Mouse (Mus musculus) bone marrow macrophage, adult 2 months (primary cell): ENCODE results near the gene Nup205. TPM values are rescaled to one million over a fixed set of nuclear protein-coding genes. Genes with fewer than 3 reads are reported as not detected.
A peak's percentile ranks its signal among the peaks of the same experiment; 100 is the strongest.
"Not testable (repeated sequence)": the region's sequence is repeated elsewhere in the genome, so short reads cannot be mapped to it uniquely, and the experiment has no call there.

ENCODE experiments used
- H3K27ac ChIP-seq: 2 replicates; pipeline ENCODE4 v1.5.1; 2012; ENCODE audit warnings: low read depth, low read length; ENCODE audit not compliant: insufficient read depth
- H3K4me1 ChIP-seq: 2 replicates; pipeline ENCODE4 v1.6.1; 2012; ENCODE audit warnings: low read length; ENCODE audit not compliant: control insufficient read depth, insufficient read depth
- H3K4me3 ChIP-seq: 2 replicates; pipeline ENCODE4 v1.5.1; 2012; ENCODE audit warnings: mild to moderate bottlenecking, low read length, moderate library complexity; ENCODE audit not compliant: insufficient read depth
- CTCF ChIP-seq: IDR thresholded peaks from 2 replicates; pipeline ENCODE4 v1.5.1; 2012; ENCODE audit warnings: low read depth, mild to moderate bottlenecking, low read length, moderate library complexity
- POLR2A ChIP-seq: IDR thresholded peaks from 2 replicates; pipeline ENCODE4 v1.6.1; 2012; ENCODE audit warnings: mild to moderate bottlenecking, low read depth, low read length, borderline replicate concordance
- polyA plus RNA-seq: library from polyadenylated mRNA; stranded (reverse); fragments of >200 nt; gene quantifications from 2 replicates; pipeline ENCODE4 v1.2.4, GENCODE M21; 2012; ENCODE audit not compliant: missing spikeins, insufficient read depth, insufficient read length

Gene Nup205
- polyA plus RNA-seq, 1 experiment, result 22.6 TPM

GRCm38 (mm10) chr6:35173181-35173580, 4.0 kb upstream of the Nup205 start:
- Histone ChIP-seq H3K4me1 (peaks cover 15% of the 10 kb centered on the region), H3K27ac (no peak overlapping the region), H3K4me3 (no peak overlapping the region)
- TF ChIP-seq POLR2A (no peak), CTCF (no peak)

DNA sequence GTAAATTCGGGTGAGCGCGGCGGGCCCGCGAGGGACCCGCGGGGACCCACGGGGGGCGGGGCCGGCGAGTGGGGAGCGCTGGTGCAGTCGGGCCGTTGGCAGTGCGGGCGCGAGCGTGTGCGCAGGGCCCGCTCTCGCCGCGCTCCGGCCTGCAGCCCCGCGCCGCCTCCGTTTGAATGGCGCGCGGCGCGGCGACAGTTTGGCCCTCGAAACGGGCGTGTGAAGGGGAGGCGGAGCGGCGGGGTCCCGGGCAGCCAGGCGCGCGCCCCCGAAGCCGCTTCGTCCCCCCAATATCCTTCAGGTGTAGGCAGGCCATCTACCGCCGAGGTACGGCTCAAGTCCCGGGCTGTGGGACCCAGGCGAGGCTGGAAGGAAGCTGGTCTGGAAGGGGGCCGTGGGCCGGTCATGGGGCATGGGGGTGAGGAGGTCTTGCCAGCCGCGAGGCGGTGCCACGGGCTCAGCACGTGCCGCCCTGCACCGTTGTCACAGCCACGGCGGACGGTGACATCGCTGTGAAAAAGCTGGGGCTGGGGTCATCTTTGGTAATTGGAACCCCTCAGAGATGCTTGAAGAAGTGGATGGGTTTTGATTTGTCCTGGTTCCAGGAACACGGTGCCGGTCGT, 540 bp downstream of the Nup205 start:
- Histone ChIP-seq H3K4me3 (peak overlapping the region; percentile 98), H3K27ac (peak overlapping the region; percentile 97), H3K4me1 (0 out of 2 replicates have a peak, but pooled peaks cover 2% of the 10 kb centered on the region)
- no peak for TF ChIP-seq POLR2A
- TF ChIP-seq CTCF, result no peak

GRCm38 (mm10) chr6:35179299-35179698, 2.1 kb downstream of the Nup205 start:
- not testable (repeated sequence) for H3K4me1 ChIP-seq, H3K4me3 ChIP-seq, H3K27ac ChIP-seq

DNA sequence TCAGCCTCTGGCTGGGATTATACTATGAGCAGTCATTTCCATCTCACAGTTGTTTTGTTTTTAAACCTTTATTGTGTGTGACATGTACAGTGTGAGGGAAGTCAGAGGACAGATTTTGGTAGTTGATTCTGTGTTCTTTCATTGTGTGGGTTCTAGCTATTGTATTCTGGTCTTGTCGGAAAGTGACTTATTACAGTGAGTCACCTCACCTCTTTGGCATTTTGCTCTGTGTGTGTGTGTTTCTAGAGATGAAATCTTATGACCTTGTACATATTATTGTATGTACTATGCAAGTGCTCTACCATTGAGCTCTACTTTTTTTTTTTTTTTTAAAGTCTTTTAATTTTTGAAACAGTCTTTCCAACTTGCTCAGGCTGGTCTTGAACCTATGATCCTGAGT, 7.6 kb downstream of the Nup205 start:
- TF ChIP-seq CTCF (no peak), POLR2A (no peak)
- Histone ChIP-seq H3K4me3 (no peak overlapping the region), H3K27ac (no peak overlapping the region), H3K4me1 (0 out of 2 replicates have a peak, but pooled peaks cover 5% of the 10 kb centered on the region)

DNA sequence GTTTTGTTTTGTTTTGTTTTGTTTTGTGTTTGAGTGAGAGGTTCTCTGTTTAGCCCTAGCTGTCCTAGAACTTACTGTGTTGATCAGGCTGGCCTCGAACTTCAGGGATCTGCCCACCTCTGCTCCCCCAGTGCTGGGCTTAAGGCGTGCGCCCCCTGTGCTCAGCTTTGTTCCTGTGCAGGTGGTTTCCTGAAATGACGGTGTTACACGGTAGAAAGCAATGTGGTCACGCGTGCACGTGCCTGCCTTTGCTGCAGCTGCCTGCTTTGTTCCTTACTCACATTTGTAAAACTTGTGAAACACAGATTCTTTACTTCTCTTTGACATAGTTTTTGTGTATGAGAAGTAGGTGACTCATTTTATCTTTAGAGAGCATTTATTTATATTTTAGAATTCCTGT, 14.0 kb downstream of the Nup205 start:
- Histone ChIP-seq H3K27ac (no peak overlapping the region), H3K4me1 (peaks cover 8% of the 10 kb centered on the region; the same call in 1 of the 2 replicates), H3K4me3 (no peak overlapping the region)
- TF ChIP-seq CTCF, result no peak
- TF ChIP-seq POLR2A, result no peak

- TF ChIP-seq POLR2A (no peak), CTCF (no peak)
Observed at GRCm38 (mm10) chr6:35225696-35226095, 48.5 kb downstream of the Nup205 start.

DNA sequence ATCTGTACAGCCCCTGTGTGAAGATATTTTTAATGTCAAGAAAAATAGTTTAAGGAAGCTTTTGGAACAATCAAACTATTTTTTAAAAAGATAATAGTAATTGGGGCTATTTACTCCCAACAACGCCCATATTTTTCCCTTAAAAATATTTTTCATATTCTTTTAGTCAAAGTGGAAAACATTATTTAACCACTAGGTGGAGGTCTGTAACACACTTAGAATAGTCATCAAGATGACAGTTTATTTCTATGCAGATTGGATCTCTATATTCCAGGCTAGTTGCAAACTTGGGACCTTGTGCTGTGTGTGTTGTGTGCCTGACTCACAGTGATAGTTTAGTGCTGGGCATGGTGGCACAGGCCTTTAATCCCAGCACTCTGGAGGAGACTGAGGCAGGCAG, 52.2 kb downstream of the Nup205 start:
- TF ChIP-seq CTCF (no peak), POLR2A (no peak)
- no peak overlapping the region for H3K4me3 ChIP-seq
- no peak overlapping the region for H3K27ac ChIP-seq
- no peaks in the 10 kb centered on the region for H3K4me1 ChIP-seq

More at GRCm38 (mm10) chr6:35225696-35226095, 48.5 kb downstream of the Nup205 start:
- Histone ChIP-seq H3K4me3 (no peak overlapping the region), H3K27ac (no peak overlapping the region), H3K4me1 (no peaks in the 10 kb centered on the region)

DNA sequence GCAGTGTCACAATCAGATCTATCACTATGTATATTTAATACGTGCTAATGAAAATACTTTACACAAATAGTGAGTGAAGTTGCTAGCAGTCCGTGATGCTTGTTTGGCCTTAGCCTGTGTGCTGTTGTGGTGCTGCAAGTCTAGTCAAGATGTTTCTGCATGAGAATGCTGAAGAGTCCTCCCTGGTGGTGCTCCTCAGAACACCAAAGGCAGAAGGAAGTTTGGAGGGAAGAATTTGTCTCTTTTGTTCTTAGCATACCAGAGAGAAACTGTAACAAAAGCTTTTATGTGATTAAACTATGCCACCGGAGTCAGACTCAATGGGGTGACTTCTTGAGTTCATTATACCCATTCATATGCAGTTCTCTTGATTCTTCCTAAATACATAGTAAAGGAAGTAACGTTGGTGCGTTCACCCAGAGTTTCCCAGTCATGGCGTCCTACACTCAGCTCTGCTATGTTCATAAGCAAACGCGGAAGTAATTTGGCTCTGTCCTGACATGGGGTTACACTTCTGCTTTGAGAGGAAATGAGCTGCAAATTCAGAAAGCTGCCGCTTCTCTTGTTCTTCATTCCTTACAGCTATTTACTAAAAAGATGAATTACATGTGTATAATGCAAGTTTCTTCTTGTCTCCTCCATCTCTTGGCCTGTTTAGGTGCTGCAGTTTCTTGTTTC, 59.0 kb downstream of the Nup205 start:
- TF ChIP-seq CTCF (no peak), POLR2A (no peak)
- Histone ChIP-seq H3K4me3 (no peak overlapping the region), H3K27ac (peak overlapping the region; percentile 66), H3K4me1 (peaks cover 10% of the 10 kb centered on the region)

- TF ChIP-seq POLR2A (no peak), CTCF (no peak)
Observed at GRCm38 (mm10) chr6:35243252-35243651, 66.0 kb downstream of the Nup205 start.

GRCm38 (mm10) chr6:35243989-35244388, 66.8 kb downstream of the Nup205 start:
- no peak overlapping the region for H3K27ac ChIP-seq
- no peak overlapping the region for H3K4me3 ChIP-seq
- no peaks in the 10 kb centered on the region for H3K4me1 ChIP-seq
- TF ChIP-seq POLR2A (no peak), CTCF (no peak)

More at GRCm38 (mm10) chr6:35243252-35243651, 66.0 kb downstream of the Nup205 start:
- Histone ChIP-seq H3K27ac (no peak overlapping the region), H3K4me3 (no peak overlapping the region), H3K4me1 (no peaks in the 10 kb centered on the region)

- Histone ChIP-seq H3K27ac (no peak overlapping the region), H3K4me3 (no peak overlapping the region), H3K4me1 (no peaks in the 10 kb centered on the region)
- TF ChIP-seq CTCF, result no peak
- no peak for TF ChIP-seq POLR2A
Observed at GRCm38 (mm10) chr6:35245086-35245485, 67.9 kb downstream of the Nup205 start.
